Mouse (Mus musculus) spleen, postnatal 36 days (tissue): ENCODE results near the gene Cnnm1.
A peak's percentile ranks its signal among the peaks of the same experiment; 100 is the strongest.

Source experiments
- DNase-seq, 2 experiments: peaks; one replicate each; pipeline ENCODE4 v3.0.0; 2022; ENCODE audit warnings: low spot score in 2 of 2, mixed read lengths in 1 of 2

Gene Cnnm1

DNA sequence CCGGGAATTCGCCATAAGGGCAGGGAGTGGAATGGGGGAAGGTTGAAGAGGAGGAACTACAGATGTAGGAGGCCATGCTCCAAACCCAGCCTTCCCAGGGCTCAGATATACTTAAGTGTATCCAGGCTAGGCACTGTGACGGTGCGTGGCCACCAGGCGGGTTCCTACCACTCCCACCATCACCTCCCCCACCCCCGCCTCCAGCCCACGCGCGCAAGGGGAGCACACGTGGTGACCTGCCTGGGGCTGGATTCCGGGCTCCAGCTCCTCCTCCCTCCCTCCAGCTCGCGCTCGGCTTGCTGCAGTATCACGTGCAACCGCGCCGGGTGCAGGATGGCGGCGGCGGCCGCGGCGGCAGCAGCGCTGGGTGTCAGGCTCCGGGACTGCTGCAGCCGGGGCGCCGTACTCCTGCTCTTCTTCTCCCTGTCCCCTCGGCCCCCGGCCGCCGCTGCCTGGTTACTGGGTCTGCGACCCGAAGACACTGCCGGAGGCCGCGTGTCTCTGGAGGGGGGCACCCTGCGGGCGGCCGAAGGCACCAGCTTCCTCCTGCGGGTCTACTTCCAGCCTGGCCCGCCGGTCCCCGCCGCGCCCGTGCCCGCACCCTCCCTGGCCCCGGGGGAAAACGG, at the start of gene Cnnm1:
Gene Cnnm1 (plus strand): TSS at position 325 of the 626 bp plus-strand sequence.
- DNase-seq, result no peak

DNA sequence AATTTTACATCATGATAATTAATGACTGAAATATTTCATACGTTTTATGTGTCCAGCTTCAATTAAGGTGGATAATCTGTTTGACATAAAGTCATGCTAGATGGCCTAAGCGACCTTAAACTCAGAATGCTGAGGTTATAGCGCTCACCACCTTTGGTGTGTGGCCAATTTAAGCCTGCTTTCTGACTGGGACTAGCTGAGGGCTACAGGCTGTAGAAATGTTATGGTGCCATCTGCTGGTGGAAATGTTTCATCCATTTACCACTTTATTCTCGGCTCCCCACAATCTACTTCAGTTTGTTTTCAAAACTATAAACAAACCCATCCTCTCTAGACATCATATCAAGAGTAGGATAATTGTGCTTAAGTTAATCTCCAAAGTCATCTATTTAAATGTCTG, 43.9 kb upstream of the Cnnm1 start:
- no peak for DNase-seq

DNA sequence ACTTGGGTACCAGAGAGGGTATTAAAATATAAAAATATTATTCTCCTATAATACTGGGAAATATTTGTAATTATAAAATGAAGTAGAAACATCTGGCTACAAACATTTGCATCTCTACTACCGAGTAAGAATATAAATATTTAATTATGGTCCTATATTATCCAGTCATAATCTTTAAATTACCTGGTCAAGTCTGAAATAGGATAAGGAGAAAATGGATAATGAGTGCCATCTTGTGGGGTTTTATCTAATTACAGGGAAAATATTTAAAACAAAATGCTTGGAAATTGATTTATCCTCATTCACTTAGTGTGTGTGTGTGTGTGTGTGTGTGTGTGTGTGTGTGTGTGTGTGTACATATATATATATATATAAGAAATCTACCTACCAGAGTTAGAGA, 33.1 kb upstream of the Cnnm1 start:
- DNase-seq, result no peak

- DNase-seq, result no peak
Observed at GRCm38 (mm10) chr19:43415565-43415964, 24.7 kb upstream of the Cnnm1 start.

DNA sequence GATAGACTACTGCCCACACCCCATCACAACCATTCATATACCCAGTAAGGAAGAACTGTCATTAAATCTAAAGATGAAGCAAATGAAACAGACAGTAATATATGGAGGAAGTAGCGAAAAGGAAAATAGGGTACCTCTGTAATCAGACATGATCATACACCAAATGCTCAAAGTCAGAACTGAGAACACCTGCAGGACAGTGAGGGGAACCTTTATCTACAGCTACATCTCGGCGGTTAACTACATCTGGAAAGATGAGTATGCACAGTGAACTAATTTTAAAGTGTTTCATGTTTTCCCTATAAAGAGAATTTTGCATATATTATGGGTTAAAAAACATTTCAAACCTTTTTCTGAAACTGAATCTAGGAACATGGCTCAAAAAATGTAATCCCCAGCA, 19.7 kb upstream of the Cnnm1 start:
- no peak for DNase-seq

GRCm38 (mm10) chr19:43424082-43424481, 16.2 kb upstream of the Cnnm1 start:
- no peak for DNase-seq

DNA sequence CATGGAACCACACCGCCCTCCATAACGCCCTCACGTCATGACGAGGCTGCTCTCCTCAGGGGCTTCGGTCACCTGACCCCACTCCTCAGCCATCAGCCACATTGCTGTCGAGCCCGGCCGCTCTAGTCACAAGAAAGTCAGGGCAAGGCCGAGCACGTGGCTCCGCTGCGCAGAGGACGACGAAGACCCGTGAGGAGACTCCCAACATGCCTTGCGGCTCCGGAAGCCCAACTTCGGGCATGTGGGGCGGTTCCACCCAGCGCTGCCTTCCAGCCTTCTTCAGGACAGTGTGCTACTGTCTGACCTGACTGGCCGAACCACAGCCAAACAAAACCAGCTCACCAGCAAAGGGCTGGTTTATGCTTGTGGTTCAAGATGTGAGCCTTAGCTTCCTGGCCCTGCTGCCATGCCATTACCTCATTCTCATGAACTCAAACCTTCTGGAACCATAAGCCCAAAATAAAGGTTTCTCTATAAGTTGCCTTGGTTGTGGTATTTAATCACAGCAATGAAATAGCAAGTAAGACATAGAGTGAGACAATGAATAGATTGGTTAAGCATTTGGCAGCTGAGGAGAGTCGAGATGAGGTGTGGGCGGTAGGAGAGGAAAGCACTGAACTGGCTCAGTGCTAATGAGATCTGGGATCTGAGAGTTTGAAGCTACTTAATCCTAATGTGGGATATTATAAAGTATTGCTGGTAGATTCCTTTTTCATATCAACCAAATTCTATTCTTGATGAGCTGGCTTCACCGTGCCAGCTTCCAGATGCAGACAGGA, 12.6 kb upstream of the Cnnm1 start:
- no peak for DNase-seq

GRCm38 (mm10) chr19:43439246-43439645, 990 bp upstream of the Cnnm1 start:
- no peak for DNase-seq

- no peak for DNase-seq
Observed at GRCm38 (mm10) chr19:43440768-43441660, 778 bp downstream of the Cnnm1 start.

DNA sequence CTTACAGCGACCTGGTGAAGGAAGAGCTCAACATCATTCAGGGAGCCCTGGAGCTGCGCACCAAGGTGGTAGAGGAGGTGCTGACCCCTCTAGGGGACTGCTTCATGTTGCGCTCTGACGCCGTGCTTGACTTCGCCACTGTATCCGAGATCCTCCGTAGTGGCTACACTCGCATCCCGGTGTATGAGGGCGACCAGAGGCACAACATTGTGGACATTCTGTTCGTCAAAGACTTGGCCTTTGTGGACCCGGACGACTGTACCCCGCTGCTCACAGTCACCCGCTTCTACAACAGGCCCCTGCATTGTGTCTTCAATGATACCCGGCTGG, 1.4 kb downstream of the Cnnm1 start:
- DNase-seq, result no peak

DNA sequence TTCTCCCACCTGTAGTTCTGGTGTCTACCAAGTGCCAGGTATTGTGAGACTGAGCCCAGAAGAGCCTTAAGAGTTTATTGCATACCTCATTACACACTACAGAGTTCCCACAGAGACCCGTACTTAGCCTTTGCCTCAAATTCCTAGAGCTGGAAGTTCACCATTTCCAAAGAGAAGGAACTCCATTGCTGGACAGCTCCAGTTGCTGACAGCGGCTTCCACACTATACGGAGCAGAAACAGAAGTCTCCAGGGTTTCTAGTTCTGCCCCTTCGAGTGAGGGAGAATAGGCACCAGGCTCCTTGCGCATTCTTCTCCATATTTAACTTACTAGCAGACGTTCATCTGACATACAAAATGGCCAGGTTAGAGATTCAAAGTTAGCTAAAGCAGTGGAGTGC, 2.0 kb downstream of the Cnnm1 start:
- no peak for DNase-seq

GRCm38 (mm10) chr19:43442906-43443305, 2.7 kb downstream of the Cnnm1 start:
- no peak for DNase-seq

GRCm38 (mm10) chr19:43444636-43445205, 4.5 kb downstream of the Cnnm1 start:
- DNase-seq, result no peak

- DNase-seq, result no peak
Observed at GRCm38 (mm10) chr19:43451563-43451962, 11.3 kb downstream of the Cnnm1 start.

DNA sequence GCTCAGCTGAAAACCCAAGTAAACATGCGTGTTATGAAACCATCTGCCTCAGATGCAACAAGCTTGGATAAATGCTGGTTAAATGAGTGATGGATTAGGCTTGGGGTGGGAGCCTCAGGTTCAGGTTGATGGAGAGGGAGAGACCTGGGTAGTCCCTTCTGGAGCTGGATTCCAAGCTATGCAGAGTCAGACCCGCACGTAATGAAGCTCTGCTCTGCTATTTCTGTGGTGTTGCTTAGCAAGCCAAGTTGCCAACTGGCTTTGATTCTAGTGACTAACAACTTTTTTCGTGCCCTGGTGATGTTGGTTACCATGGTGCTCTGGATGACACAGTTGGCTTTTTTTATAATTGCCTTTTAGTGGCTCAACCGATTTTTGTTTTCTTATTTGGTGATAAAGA, 11.9 kb downstream of the Cnnm1 start:
- no peak for DNase-seq

GRCm38 (mm10) chr19:43453025-43453424, 12.8 kb downstream of the Cnnm1 start:
- peak in 1 of 2 experiments; percentile 2 for DNase-seq

DNA sequence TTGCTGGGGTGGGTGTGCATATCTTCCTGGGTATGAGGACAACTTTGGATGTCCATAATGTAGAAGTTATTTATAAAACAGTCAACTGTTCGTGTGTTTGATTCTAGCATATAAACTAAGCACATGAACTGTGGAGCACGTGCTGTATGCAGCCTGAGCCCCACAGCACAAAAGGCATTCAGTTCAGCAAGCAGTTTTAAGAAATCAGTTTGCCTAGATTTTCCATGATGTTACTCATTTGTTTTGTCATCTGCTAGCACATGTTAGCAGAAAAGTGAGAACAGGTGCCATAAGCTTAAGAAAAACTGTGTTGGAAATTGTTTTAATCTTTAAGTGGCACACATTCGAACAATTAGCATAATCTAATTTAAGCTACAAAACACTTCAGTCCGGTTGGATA, 19.7 kb downstream of the Cnnm1 start:
- DNase-seq, result no peak

DNA sequence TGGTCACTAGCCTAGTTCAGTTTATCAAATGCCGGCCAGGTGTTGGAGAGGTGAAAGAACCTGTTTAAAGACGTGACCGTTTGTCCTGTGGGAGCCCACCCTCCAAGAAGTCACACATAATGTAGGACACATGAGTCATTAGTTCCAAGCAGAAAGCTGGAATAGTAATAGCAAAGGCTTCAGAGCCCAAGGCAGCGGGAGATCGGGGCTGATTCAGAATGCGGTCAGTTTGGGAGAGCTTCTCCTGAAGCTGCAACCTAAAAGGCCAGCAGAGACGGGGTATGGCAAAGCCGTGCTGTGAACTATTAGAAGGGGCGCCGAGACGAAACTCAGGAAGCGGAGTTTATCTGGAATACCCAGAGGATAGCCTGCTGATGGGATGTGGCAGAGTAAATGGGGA, 20.2 kb downstream of the Cnnm1 start:
- DNase-seq, result no peak

DNA sequence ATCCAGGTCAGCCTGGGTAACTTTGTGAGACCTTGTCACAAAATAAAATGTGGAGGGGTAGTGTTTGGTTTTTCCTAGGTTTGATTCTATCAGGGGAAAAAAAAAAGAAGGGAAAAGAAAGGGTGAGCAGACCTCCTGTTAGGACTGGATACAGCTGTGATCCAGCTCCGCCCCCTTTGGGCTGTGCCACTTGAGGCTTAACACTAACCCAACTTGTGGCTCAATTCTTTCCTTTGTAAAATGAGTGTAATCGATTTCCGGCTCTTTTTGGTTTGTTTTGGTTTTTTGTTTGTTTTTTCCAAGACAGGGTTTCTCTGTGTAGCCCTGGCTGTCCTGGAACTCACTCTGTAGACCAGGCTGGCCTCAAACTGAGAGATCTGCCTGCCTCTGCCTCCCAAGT, 21.9 kb downstream of the Cnnm1 start:
- no peak for DNase-seq

GRCm38 (mm10) chr19:43463546-43464293, 23.5 kb downstream of the Cnnm1 start:
- DNase-seq, result no peak

- DNase-seq, result no peak
Observed at GRCm38 (mm10) chr19:43464294-43464687, 24.1 kb downstream of the Cnnm1 start.

DNA sequence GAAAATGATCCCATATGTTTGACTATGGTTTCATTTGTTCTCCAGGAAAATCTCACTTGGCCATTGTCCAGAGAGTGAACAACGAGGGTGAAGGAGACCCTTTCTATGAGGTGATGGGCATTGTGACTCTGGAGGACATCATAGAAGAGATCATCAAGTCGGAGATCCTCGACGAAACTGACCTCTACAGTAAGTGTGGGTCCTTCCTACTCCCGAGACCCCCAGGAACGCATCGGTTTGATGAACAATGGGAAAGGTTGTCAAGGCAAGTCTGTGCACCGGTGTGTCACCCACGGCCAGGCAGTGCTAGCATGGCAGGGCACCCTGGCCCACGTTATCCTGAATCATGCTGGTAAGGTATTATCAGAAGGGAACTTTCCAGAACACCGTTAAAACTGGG, 24.8 kb downstream of the Cnnm1 start:
- DNase-seq, result no peak
